Mouse (Mus musculus) spleen, adult 2 months (tissue): Measurements from ENCODE around the gene Tmed6.

ENCODE experiments used
- CTCF ChIP-seq: fragments of 200-500 bp; IDR thresholded peaks from 2 replicates; pipeline ENCODE4 v1.5.1; 2011; ENCODE audit warnings: mild to moderate bottlenecking, inconsistent platforms; ENCODE audit not compliant: insufficient read depth, insufficient read length, insufficient replicate concordance; ENCODE audit errors: extremely low read depth
- POLR2A ChIP-seq: fragments of 200-500 bp; IDR thresholded peaks from 2 replicates; pipeline ENCODE4 v1.6.1; 2011; ENCODE audit warnings: low read depth, low read length, inconsistent platforms

- TF ChIP-seq CTCF, result no peak
- no peak for TF ChIP-seq POLR2A
These were observed 24.8 kb downstream of the Tmed6 start for GRCm38 (mm10) chr8:107040632-107041031.
